Mouse (Mus musculus) gastrocnemius, postnatal 36 days (tissue): ENCODE data around the gene Mospd2. TPM values are rescaled to one million over a fixed set of nuclear protein-coding genes. Genes with fewer than 3 reads are reported as not detected.
A peak's percentile ranks its signal among the peaks of the same experiment; 100 is the strongest.

Experiments
- DNase-seq, 2 experiments: peaks; one replicate each; pipeline ENCODE4 v3.0.0; 2022
- intact Hi-C: fragments of 180-260 bp; cut with DNase I; formaldehyde crosslinking; loops from one replicate; pipeline ENCODE4 v1.15.1; 2025
- long read RNA-seq, 2 experiments: library from polyadenylated mRNA; stranded (forward); transcript quantifications; one replicate each; pipeline ENCODE4 v2.0.0; 2021
- total RNA-seq, 2 experiments: library from RNA; stranded (reverse); gene quantifications; 2 replicates each; pipeline ENCODE4 v1.2.3; 2021

Mospd2 gene
- total RNA-seq, result 1 to 10 TPM; 5.9 to 6.8 TPM
- long read RNA-seq, experiment 1, partial matches to known transcripts, result 2 of 6 reads
- long read RNA-seq, experiment 1, other reads (novel, unspliced or antisense), result 1 of 6 reads
- long read RNA-seq, experiment 2, partial matches to known transcripts, result 0 of 3 reads
- long read RNA-seq, experiment 2, other reads (novel, unspliced or antisense), result 1 of 3 reads

DNA sequence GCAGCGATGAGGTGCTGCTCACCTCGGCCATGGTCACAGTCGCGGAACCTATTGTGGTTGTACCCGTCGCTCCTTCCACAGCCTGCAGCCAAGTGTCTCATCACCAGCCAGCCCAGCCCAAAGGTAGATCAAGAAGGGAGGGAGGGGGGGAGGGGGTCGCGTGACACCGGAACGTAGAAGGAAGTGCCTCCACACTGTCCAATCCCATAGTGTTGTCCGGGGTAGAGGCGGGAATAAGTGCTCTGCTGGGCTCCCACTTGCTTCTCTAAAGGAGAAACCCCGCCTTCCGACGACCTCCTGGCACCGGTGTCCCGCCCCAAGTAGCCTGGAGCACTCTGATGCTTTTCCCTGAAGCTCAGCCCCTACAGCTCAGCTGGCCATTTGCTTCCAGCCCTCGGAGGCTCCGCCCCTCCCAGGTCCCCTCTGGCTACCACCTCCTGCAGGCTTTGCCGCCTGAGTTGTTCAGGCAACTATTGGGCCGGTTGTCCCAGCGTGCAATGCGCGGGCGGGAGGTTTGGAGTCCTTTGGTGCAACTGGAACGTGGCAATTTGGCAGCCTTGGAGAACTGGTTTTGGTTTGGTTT, at the start of gene Mospd2, which contains the start of gene Fancb:
Mospd2 (minus strand) TSS at position 183 of the 583 bp plus-strand sequence.
Fancb (plus strand) TSS at position 400 of the 583 bp plus-strand sequence.
- intact Hi-C loops, result loop anchor here (5.0 kb wide), 1 partner anchor 1962 kb away; no protein-coding TSS in a partner anchor
- DNase-seq, result peak; percentile 72 to 78

DNA sequence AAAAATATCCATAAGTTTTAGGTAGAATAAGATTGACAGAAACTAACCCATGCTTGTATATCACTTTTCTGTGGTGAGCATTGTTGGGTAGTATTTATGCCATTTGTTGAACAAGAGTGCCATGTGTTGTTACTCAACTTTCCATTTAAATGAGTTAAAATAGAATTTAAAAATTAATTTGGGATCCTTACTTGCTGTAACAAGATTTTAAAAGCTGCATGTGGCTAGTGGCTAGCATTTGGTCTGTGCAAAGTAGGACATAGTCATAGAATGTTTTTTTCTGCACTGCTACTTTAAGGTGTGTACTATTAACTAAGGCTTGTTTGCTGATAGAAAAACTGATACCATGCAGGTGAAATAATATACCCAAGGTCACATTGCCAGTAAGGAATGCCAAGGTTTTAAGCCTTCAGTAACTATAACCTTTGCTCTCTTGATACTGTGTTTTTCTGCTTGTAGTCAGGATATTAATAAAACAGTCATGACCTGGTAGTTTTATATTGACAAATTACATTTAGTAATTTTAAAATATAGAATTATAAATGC, 24.7 kb upstream of the Mospd2 start, which contains the start of gene Gm17604:
Gm17604 (minus strand) TSS at position 51 of the 546 bp plus-strand sequence.
- intact Hi-C loops, result no loop called here
- DNase-seq, result no peak

DNA sequence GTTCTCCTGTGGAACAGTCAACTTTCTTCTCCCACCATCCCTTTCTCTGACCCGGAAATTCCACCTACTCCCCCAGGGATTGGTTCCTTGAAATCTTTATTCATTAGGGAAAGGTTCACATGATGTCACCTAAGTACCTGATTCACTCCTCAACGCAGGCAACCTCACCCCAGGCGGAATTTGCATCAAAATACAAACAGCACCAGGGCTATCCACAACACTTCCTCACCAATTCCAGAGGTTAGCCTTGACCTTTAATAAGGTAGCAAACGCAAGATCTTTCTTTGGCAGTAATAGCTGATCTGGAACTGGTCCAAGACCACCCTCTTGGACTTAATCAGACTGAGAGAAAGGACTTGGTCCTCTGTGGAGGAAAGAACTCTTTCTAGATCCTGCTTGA, 23.0 kb upstream of the Mospd2 start:
- no peak for DNase-seq
- intact Hi-C loops, result no loop called here

DNA sequence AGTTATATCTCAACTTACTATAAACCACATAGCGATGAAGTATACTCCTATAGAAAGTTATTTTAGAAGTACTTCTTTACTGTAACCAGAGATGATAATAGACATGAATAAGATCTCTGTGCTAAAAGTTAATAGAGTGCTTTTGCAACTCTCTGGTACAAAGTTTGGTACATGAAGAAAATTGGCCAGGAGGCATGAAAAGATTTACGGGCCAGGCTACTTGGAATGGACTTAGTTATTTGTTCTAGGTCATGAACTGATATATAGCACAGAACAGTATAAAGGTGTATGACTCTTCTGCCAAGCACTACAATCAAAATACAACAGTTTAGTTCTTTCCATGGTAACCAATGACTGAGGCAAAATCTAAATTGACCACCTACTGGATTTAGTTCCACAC, 1.3 kb downstream of the Mospd2 start:
- intact Hi-C loops, result no loop called here
- no peak for DNase-seq

DNA sequence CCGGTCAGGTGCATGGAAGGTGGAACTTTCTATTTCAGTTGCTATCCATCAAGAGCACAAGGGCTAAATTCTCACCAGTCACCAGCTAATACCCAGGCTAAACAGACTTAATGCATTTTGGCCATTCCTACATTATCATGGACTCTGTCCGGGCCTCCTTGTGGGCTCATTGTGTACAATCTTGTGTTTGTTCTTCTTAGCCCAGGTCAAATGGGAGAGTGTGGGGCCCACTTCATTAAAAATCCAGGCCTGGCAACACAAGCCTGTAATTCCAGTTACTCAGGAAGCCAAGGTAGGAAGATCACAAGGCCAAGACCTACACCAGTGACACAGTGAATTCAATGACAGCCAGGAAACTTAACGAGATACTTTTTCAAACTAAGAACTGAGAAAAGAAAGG, 9.0 kb downstream of the Mospd2 start:
- intact Hi-C loops, result no loop called here
- DNase-seq, result no peak

DNA sequence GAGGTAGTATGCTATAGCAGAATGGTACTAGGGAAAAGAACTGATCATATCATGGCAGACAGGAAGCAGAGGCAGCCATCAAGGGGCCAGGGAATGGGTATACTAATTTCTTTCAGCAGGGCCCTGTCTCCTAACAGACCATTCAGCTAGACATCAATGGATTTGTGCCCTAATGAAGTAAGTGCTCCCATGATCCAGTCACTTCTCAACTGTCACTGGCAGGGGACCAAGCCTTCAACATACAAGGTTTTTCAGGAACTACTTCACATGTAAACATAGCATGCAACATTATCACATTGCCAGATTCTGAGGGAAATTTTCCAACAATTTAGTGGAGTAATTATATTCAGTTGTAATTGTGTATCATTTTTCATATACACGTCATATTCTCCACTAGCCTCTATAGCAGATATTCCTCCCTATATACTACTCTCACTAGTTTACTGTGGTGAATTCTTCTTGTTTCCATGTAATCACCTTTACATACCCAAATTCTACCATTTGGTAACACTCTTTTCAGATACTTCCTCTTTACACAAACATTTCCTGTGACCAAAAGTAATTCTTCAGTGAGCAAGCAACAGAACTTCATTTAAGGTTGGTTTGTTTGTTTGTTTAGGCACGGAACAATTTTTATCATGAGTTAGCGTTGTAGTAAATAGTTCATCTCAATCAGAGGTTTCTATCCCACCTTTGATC, 14.3 kb downstream of the Mospd2 start:
- DNase-seq, result no peak
- intact Hi-C loops, result no loop called here

DNA sequence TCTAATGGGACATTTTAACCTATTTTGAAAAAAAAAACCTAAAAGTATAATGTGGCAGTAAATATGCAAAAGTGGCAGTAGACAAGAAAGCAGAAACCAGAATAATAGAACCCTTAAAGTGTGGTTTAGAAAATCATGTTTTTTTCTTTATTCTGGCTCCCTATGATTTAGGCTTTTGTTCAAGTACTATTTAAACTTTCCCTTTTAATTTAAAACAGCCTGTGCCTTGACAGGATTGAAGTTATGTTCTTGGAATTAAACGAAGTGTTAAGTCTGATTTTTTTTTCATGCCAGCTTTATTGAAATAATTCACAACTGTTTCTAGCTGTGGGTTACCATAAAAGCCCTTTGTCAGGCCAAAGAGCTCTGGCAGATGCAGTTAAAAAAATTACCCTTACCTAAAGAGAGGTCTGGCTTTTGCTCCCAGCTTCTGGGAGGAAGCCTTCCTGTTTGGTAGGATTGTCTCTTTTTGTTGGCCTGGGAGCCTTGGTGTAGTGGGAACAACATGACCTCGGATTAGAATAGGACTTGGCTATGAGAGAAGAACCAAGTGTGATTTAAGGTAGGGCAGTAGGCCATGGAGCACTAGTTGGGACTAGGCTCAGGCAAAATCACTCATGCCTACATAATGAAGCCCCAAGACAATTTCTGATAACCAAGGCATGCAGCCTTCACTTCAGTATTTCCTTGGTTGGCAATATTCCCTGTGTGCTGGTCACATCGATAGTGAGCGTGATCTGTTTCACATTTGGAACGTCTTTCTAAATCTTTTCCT, 27.4 kb downstream of the Mospd2 start:
- intact Hi-C loops, result no loop called here
- no peak for DNase-seq

DNA sequence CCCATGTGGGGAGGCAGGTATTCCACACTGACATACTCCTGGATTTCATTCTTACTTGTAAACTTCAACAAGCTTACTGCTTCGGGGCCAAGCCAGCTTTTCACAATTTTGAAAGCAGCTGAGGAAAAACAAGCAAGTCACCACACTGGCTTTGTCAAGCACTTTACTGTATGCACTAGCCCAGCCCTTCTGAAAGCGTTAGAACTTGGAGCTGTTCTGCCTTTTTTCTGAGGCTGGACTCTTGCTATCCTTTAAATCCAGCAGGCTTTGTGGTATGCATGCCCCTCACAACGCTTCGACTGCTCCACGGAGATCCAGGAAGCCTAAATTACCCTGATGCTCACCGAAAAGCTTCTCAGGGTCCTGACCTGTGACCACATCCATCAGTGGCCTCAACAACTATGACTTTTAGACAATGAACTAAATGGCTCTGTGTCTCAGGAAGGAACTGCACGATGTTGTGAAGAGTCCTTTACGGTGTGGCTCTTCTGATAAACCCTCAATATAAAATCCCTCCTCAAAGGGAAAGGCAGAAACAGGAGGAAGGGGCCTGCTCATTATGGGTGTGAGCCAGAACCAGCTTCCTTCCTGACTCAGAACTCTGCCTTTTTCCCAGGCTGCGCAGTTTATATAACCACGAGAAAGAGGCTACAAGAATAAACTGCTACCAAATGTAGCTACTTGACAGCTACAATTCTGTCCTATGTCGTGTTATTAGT, 28.2 kb downstream of the Mospd2 start:
- intact Hi-C loops, result no loop called here
- DNase-seq, result no peak

DNA sequence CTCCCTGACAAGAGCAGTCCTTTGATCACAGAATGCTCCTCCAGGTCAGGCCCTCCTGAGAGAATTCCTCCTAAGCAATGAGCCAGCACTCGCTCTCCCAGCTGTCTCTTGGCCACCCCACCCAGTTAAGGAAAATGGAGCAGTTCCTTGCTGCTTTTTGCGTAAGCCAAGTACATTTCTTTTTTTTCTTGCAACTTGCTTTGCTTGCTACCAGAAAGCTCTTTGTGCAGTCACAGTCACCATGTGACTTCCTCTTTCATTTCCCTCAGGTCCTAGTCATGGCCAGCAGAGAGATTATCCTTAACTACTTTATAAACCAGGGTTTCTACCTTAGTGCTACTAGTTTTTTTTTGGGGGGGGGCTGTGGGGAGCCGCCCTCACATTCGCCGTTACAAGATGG, 38.6 kb downstream of the Mospd2 start:
- DNase-seq, result no peak
- intact Hi-C loops, result no loop called here

DNA sequence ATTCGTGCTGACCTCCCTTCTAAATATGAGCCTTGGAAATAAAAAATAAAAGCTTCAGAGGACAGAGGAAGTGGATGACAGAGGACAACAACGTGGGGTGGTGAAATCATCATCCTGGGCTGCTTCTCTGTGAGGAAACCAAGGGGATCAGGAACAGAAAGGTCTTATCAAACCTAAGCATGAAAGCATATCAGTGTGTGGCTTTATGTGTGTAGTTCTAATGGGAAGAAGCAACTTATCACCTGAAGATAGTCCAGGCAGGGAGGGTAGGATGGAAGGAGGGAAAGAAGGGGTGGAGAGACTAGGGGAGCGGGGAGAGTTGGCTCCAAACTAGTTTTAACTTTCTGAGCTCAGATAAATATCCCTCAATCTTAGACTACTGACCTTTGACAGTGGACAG, 67.2 kb downstream of the Mospd2 start:
- intact Hi-C loops, result no loop called here
- DNase-seq, result no peak

DNA sequence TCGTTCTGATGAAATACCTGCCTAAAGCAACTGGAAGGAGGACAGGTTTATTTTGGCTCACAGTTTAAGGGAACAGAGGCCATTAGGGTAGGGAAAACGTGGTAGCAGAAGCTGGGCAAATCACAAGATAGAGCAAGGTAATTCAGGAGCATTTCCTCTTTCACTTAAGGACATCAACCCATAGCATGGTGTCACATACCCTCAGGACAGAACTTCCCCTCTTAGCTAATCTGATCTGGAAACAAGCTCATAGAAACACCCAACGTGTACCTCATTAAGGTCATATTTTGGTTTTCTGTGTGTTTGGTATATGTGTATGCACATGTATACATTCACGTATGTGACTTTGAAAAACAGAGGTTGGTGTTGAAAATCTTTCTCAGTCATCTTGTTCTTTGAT, 68.0 kb downstream of the Mospd2 start:
- no peak for DNase-seq
- intact Hi-C loops, result no loop called here

DNA sequence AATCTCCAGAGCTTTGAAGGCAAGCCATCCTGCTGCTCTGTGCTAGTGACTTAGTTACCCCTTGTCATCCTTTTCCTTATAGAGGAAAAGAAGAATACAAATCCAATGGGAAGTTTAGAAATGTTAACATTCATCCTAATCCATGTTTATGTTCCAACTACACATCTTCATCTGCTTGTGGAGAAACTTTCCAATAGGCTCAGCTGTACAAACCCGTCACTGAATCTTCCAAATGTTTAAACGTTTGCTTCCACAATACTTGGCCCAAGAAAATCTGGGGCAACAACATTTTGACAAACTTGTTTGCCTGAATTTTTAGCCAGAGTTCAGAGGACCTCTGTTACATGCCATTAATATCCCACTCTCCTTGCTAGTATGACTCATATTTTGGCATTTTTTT, 78.3 kb downstream of the Mospd2 start:
- intact Hi-C loops, result no loop called here
- DNase-seq, result no peak

DNA sequence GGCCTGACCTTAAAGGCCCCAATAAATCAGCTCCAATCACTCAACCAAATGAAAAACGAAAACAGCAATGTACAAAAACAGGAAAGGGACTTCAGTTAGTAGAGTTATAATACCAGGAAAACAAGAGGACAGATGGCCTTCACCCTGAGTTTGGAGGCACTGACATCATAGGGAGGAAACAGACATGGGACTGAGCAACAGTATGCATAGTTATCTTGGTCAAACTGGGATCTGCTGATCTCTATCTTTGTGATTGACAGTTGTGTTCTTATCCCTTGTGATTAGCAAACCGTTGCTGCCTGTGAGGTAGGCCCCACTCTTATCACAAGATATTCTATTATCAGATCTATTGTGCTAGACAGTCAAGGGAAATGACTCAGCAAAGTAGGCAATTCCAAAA, 80.4 kb downstream of the Mospd2 start:
- DNase-seq, result no peak
- intact Hi-C loops, result no loop called here

DNA sequence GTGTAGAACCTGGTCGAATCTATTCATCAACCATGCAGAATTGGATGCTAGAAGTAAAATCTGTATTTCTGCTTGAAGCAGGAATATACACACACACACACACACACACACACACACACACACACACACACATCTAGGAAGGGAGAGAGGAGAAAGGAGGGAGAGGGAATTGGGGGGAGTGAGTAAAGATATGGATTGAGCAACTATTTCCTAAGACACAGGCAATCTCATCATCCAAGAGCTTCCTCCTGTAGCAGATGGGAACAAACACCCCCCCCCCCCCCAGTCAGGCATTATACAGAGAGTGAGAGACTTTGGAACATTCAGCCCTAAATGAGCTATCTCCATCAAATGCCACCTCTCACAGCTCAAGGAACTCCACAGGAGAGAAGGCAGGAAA, 93.9 kb downstream of the Mospd2 start:
- intact Hi-C loops, result no loop called here
- no peak for DNase-seq

Other genes with a start within 250 kb of the Mospd2 start
- gene Fancb, start 217 bp upstream of the Mospd2 start, total RNA-seq, result under 1 TPM; 0.43 to 0.62 TPM
- gene Gm17604, start 24.5 kb upstream of the Mospd2 start, total RNA-seq, result not detected